19 mouse cellular contexts compared by ENCODE assay signal in genomic region chr16:50001662-50002455, GRCm38 (mm10).
DNase-seq lines count a peak whose midpoint lies in the region; ATAC-seq and TF ChIP-seq lines count a peak whose summit lies in the region.
"Had no signal": no experiment of that assay in that cellular context is flagged by ENCODE, and none has a peak within 500 bp of the region (broad histone marks: within the 10 kb centered on the region; RNA-seq: fewer than 3 reads in every experiment).

No protein-coding gene starts in this region.

- no peak overlapping the region for H3K4me2 ChIP-seq in heart, embryonic 11.5 days
- H3K4me2 ChIP-seq in hindbrain, postnatal 0 days (ENCODE audit: low read depth, low read length) = no peak overlapping the region
- H3K4me2 ChIP-seq in midbrain, embryonic 15.5 days = no peak overlapping the region
- H3K4me2 ChIP-seq: kidney, embryonic 15.5 days; limb, embryonic 12.5 days; liver, embryonic 11.5 days had no signal

- peak; percentile 1 for DNase-seq in heart, embryonic 10.5 days (ENCODE audit: low spot score)
- DNase-seq in brain, embryonic 14.5 days (ENCODE audit: low read depth) = peak; percentile 69
- DNase-seq in hindbrain, postnatal 0 days (ENCODE audit: low spot score) = no peak
- DNase-seq in gastrocnemius, postnatal 10 days = no peak
- no peak for DNase-seq in spleen, postnatal 36 days (ENCODE audit: low spot score in 2 of 2)
- DNase-seq: adrenal gland, adult 2 months; cerebellum, adult 18-20 months; cerebellum, postnatal 14 days; kidney, postnatal 4 days; liver, postnatal 0 days had no signal

- ATAC-seq in heart, embryonic 11.5 days (replicated peaks; ENCODE audit: insufficient number of reproducible peaks, low FRiP score, low TSS enrichment) = no peak
- peak; percentile 61; the same call in 1 of the 2 replicates for ATAC-seq in hindbrain, postnatal 0 days
- peak; percentile 78 for ATAC-seq in midbrain, embryonic 15.5 days (replicated peaks)
- ATAC-seq: intestine, embryonic 16.5 days; liver, postnatal 0 days; lung, postnatal 0 days; Patski had no signal

- H3K27me3 ChIP-seq in heart, embryonic 10.5 days (ENCODE audit: insufficient read depth, poor library complexity, severe bottlenecking) = peaks cover 50% of the 10 kb centered on the region
- H3K27me3 ChIP-seq in heart, embryonic 11.5 days (ENCODE audit: control insufficient read depth, insufficient read depth, low read length) = peaks cover 15% of the 10 kb centered on the region
- no peaks in the 10 kb centered on the region for H3K27me3 ChIP-seq in hindbrain, postnatal 0 days (ENCODE audit: insufficient read depth, low read length)
- no peaks in the 10 kb centered on the region for H3K27me3 ChIP-seq in midbrain, embryonic 15.5 days (replicated peaks)
- H3K27me3 ChIP-seq: kidney, embryonic 15.5 days; limb, embryonic 12.5 days; Patski had no signal

- no peak for TF ChIP-seq POLR2A in brain, embryonic 14.5 days (IDR thresholded peaks at IDR 0.05; ENCODE audit: borderline replicate concordance, extremely low read depth, insufficient read depth, insufficient read length, poor library complexity, severe bottlenecking)

- 74% methylated on average over 3 of the region's 3 CpGs for WGBS in heart, embryonic 10.5 days
- 64% methylated on average over 3 of the region's 3 CpGs for WGBS in heart, embryonic 11.5 days (ENCODE audit: insufficient replicate concordance)
- 23% methylated on average over 3 of the region's 3 CpGs for WGBS in hindbrain, postnatal 0 days
- 12% methylated on average over 3 of the region's 3 CpGs for WGBS in midbrain, embryonic 15.5 days

- no peaks in the 10 kb centered on the region for H3K4me1 ChIP-seq in heart, embryonic 10.5 days
- H3K4me1 ChIP-seq in heart, embryonic 11.5 days (ENCODE audit: control insufficient read depth, insufficient read depth, low read length) = no peaks in the 10 kb centered on the region
- no peaks in the 10 kb centered on the region for H3K4me1 ChIP-seq in hindbrain, postnatal 0 days (ENCODE audit: insufficient read depth, low read length)
- peaks cover 8% of the 10 kb centered on the region for H3K4me1 ChIP-seq in midbrain, embryonic 15.5 days
- H3K4me1 ChIP-seq: kidney, embryonic 15.5 days; limb, embryonic 12.5 days had no signal

- no peaks in the 10 kb centered on the region for H3K9me3 ChIP-seq in heart, embryonic 10.5 days
- H3K9me3 ChIP-seq in heart, embryonic 11.5 days (replicated peaks; ENCODE audit: control insufficient read depth, low read length) = no peaks in the 10 kb centered on the region
- no peaks in the 10 kb centered on the region for H3K9me3 ChIP-seq in hindbrain, postnatal 0 days (ENCODE audit: low read length)
- no peaks in the 10 kb centered on the region for H3K9me3 ChIP-seq in midbrain, embryonic 15.5 days
- H3K9me3 ChIP-seq: kidney, embryonic 15.5 days; limb, embryonic 12.5 days had no signal

- H3K9ac ChIP-seq in heart, embryonic 11.5 days (ENCODE audit: low read depth, low read length) = no peak overlapping the region
- H3K9ac ChIP-seq in hindbrain, postnatal 0 days (replicated peaks; ENCODE audit: low read length) = no peak overlapping the region
- H3K9ac ChIP-seq in midbrain, embryonic 15.5 days = no peak overlapping the region
- H3K9ac ChIP-seq: kidney, embryonic 15.5 days; limb, embryonic 12.5 days; liver, postnatal 0 days had no signal

- no peak overlapping the region for H3K27ac ChIP-seq in heart, embryonic 10.5 days
- no peak overlapping the region for H3K27ac ChIP-seq in heart, embryonic 11.5 days (ENCODE audit: low read depth, low read length)
- H3K27ac ChIP-seq in hindbrain, postnatal 0 days = no peak overlapping the region
- no peak overlapping the region for H3K27ac ChIP-seq in midbrain, embryonic 15.5 days
- H3K27ac ChIP-seq: kidney, embryonic 15.5 days; limb, embryonic 12.5 days; macrophage had no signal

- no peak for TF ChIP-seq CTCF in brain, embryonic 14.5 days (IDR thresholded peaks at IDR 0.05; ENCODE audit: borderline replicate concordance, extremely low read depth, insufficient read depth, insufficient read length)
- no peak for TF ChIP-seq CTCF in hindbrain, postnatal 0 days (IDR thresholded peaks at IDR 0.05; ENCODE audit: low read depth)

- no peak overlapping the region for H3K4me3 ChIP-seq in heart, embryonic 10.5 days
- H3K4me3 ChIP-seq in heart, embryonic 11.5 days (ENCODE audit: low read depth, low read length) = no peak overlapping the region
- H3K4me3 ChIP-seq in hindbrain, postnatal 0 days (ENCODE audit: low read length) = no peak overlapping the region
- no peak overlapping the region for H3K4me3 ChIP-seq in midbrain, embryonic 15.5 days
- H3K4me3 ChIP-seq: kidney, embryonic 15.5 days; limb, embryonic 12.5 days had no signal

- no peaks in the 10 kb centered on the region for H3K36me3 ChIP-seq in heart, embryonic 10.5 days
- no peaks in the 10 kb centered on the region for H3K36me3 ChIP-seq in heart, embryonic 11.5 days (ENCODE audit: control insufficient read depth, insufficient read depth, low read length)
- no peaks in the 10 kb centered on the region for H3K36me3 ChIP-seq in hindbrain, postnatal 0 days (ENCODE audit: insufficient read depth, low read length)
- no peaks in the 10 kb centered on the region for H3K36me3 ChIP-seq in midbrain, embryonic 15.5 days (replicated peaks)
- H3K36me3 ChIP-seq: kidney, embryonic 15.5 days; limb, embryonic 12.5 days had no signal

Comparison
In these comparisons a context has a peak if more than half of its experiments do, and no peak if none do; other contexts are left out.
1. DNase-seq: peak in heart, embryonic 10.5 days (single experiment) and brain, embryonic 14.5 days (single experiment); none in hindbrain, postnatal 0 days (single experiment), gastrocnemius, postnatal 10 days (single experiment) and spleen, postnatal 36 days (0 of 2).